Mouse (Mus musculus) testis, adult 2 months (tissue): Measurements from ENCODE around the gene Dlg5.

ENCODE experiments used
- CTCF ChIP-seq: fragments of 200-500 bp; IDR thresholded peaks from 2 replicates; pipeline ENCODE4 v1.5.1; 2012; ENCODE audit warnings: low read depth, mild to moderate bottlenecking, inconsistent platforms, low read length, moderate library complexity; ENCODE audit not compliant: control insufficient read depth, insufficient read depth, insufficient replicate concordance
- POLR2A ChIP-seq: fragments of 200-500 bp; IDR thresholded peaks from 2 replicates; pipeline ENCODE4 v1.6.1; 2012; ENCODE audit warnings: low read depth, mild to moderate bottlenecking, inconsistent platforms, low read length, moderate library complexity; ENCODE audit not compliant: control insufficient read depth

GRCm38 (mm10) chr14:24185514-24185913 lies 60.2 kb downstream of the Dlg5 start:
- TF ChIP-seq POLR2A = no peak
- no peak for TF ChIP-seq CTCF
